Mouse (Mus musculus) thymus, postnatal 4 days (tissue): Measurements from ENCODE around the gene Fmr1.
"Not testable (repeated sequence)": the region's sequence is repeated elsewhere in the genome, so short reads cannot be mapped to it uniquely, and the experiment has no call there.

Experiments used
- DNase-seq: peaks from one replicate; pipeline ENCODE4 v3.0.0; 2021

Gene Fmr1

DNA sequence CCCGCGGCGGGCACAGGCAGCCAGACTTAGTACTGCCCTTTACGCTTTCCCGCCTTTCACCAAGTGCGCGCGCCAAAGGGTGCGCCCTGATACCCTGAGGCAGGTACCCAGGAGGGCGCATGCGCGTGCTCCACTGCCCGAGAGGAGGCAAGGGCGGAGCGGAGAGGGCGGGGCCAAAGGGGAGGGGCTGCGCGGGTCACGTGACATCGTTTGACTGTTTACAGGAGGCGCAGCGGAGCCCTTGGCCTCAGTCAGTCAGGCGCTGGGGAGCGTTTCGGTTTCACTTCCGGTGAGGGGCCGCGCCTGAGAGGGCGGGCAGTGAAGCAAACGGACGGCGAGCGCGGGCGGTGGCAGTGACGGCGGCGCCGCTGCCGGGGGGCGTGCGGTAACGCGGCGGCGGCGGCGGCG is at the start of gene Fmr1:
Gene Fmr1, plus strand, starts transcription at position 209 of the 408 bp plus-strand sequence.
- peak; percentile 98 for DNase-seq

DNA sequence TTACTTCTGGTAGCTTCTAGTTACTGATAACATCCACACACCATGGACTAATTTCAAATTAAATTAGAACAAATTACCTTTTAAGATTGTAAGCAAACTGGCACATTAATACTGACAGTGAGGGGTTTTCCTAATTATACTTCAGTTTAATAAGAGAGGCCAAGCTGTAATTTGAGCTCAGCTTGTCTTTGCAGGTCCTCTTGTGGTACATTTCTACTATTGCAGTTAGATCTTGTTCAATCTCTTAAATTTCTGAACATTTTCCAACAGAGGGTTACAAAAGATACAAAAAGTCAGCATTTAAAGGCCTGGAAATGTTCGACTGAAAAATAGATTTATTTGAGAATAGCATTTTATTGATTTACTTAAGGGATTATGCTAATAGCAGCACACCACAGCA is 36.7 kb upstream of the Fmr1 start:
- no peak for DNase-seq

DNA sequence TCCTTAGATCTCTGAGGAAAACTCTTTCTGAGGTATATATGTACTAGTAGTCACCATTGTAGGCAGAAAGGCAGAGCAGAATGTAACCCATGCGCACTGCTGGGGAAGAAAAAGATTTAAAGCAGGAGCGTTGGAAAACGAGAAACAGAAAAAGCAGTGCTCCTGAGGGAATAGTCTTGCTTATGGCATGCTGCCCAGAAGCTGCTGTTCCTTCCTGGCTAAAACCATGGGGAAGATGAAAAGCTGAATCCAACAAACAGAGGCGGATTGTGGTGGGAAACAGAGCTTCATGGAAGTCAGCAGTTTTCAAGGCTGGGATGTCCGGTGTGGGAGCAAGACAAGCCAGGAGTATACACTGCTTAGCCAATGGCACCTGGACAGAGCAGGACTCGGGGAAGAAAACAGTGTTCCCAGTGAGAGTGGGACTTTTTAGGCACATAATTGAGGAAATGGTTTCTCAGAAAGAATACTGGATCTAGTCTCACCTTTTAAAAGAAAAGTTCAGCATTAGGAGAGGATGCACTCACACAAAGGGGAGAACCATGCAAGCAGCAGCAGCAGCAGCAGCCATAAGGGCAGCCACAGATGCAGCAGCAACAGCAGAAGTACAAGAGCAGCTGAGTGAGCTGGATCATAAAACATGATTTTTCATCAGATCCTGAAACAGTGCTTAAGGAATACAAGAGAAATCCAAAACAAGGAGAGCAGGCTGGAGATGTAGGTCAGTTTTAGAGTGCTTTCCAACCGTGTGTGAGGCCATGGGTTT is 33.0 kb upstream of the Fmr1 start:
- no peak for DNase-seq

DNA sequence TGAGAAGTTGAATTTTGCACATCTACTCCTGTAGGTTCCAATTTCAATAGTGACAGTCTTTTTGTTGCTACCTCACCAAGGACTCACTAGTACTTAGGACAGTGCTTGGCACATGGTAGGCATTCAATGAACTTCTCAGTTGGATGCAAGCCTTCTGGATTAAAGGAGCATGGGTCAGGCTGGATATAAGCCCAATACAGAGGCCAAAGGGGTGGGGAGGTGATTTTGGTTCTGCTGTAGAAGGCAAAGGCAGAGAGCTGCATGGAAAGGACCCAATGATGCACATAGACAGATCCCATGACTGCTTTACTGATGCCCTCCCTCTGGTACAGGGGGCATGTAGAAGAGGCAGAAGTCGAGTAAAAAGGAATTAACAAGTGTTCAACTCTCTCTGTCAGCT is 833 bp upstream of the Fmr1 start:
- DNase-seq = no peak

DNA sequence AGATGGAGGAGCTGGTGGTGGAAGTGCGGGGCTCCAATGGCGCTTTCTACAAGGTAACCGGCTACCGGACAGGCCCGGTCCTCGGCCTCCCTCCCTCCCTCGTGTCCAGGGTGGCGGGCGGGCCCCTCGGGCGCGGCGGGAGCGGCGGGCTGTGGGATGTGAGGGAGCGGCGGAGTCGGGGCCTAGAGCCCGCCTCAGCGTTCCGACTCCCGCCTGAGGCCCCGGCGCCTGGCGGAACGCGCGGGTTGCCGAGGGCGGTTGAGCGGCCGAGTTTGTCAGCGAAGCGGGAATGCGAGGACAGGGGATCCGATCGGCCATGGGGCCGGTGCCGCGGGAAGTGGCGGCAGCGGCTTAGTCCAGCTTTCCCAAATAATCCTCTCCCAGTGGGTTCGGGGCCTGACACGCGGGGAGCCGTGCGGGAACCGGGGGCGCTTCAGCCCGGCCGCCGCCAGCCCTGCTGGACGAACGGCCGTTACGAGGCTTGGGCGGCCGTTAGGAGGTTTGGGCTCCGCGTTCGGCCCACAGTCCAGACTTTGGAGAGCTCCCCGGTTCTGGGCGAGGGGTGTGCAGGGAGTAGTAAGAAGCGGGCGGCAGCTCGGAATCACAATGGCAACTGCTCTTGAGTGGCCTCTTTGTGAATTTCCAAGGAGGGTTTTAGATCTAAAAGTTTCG is 610 bp downstream of the Fmr1 start:
- peak; percentile 63 for DNase-seq

DNA sequence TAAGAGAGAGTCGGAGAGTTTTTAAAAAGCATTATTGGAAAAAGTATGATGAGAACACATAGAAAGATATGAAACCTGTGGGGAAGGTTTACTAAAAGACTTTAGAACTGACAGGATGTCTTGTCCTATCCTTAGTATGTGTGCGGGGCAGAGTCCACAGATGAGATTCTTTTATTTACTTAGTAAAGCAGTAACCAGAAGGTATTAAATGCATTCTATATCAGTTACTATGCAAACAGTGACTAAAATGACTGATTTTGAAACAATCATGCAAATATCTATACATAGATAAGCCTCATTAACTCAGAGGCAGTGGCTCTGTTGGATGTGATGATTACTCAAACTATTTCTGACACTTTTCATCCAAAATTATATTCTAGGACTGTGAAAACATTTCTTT is 6.4 kb downstream of the Fmr1 start:
- DNase-seq = no peak

DNA sequence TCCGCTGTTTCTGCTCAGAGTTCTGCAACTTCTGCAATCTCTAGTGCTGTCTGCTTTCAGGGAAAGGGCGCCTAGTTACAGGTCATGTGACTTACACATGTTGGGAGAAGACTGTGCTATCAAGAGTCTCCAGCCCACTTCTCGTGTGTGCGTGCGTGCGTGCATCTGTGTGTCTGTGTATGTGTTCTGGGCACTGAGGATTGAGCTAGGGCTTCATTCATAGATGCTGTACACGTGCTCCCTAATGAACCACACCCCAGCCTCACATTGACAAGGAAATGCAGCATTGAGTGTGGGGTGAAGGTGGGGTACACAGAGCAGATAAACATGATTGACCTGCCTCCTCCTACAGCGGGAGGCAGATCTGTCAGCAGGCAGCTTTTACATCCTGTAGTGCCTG is 13.6 kb downstream of the Fmr1 start:
- DNase-seq = not testable (repeated sequence)

DNA sequence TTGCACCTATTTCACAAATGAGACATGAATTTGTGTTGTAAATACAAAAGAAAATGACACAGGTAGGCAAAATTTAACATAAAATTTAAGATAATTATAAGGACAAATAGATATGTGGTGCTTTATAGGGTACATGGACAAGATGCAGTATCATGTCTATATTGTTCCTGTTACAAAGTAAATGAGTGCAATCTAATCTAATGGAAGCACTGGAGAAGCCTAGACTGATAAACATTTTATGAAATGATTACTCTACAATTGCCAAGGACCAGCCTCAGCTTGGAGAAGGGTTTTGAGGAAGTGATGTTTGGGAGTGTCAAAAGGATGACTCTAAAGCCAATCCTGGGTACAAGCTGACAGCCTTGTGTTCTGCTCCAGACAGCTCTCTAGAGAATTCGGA is 58.6 kb downstream of the Fmr1 start:
- no peak for DNase-seq

DNA sequence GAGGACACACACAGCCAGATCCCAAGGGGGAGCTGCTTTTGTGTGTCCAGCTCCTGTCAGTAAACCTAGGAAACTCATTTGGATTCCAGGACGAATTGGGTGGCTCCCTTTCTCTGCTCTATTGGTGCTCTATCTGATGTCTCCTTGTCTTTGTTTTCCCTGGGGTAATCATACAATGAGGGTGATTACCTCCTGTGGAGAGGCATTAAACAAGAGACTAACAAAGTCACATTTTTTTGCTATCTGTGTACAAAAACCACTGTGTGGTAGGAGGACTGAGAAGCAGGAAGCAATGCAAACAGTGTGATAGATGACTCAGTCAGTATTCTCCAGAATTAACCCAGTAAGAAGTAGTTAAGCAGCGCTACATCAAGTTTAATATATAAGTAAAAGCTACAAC is 61.7 kb downstream of the Fmr1 start:
- DNase-seq = no peak

DNA sequence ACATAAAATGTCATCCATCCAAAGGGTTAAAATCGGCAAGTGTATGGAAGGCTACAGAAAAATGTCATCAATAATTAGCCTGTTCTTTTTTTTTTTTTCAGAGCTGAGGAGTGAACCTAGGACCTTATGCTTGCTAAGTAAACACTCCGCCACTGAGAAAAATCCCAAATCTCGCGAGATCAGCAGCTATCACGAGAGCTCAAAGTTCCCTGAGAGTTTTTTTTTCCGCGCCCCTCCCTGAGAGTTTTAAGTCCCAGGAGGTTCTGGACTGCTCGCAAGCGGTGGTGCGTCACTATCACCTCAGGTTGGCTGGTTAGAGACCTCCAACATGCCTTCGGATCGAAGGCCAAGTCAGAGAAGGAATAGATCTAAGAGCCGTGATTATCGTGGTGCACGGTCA is 83.3 kb downstream of the Fmr1 start, which contains the start of gene Fmr1nb:
Gene Fmr1nb, plus strand, starts transcription at position 234 of the 400 bp plus-strand sequence.
- DNase-seq = no peak
